Mouse (Mus musculus) hindbrain, embryonic 12.5 days (tissue): ENCODE measurements around the gene Dvl1. TPM values are rescaled to one million over a fixed set of nuclear protein-coding genes. Genes with fewer than 3 reads are reported as not detected.

ENCODE experiments used
- ATAC-seq: fragments of 200-750 bp; cut with Nextera tagmentation; 2 replicates; pipeline ENCODE4 v1.8.0; 2017; ENCODE audit warnings: moderate TSS enrichment; ENCODE audit not compliant: low FRiP score
- H3K27ac ChIP-seq: fragments of 300-500 bp; sonication (generic); 2 replicates; pipeline ENCODE4 v1.5.1; 2016; ENCODE audit warnings: mild to moderate bottlenecking
- H3K27me3 ChIP-seq: fragments of 300-500 bp; sonication (generic); 2 replicates; pipeline ENCODE4 v1.6.1; 2016; ENCODE audit warnings: mild to moderate bottlenecking
- H3K36me3 ChIP-seq: fragments of 300-500 bp; sonication (generic); 2 replicates; pipeline ENCODE4 v1.6.1; 2016; ENCODE audit warnings: mild to moderate bottlenecking
- H3K4me1 ChIP-seq: fragments of 300-500 bp; sonication (generic); 2 replicates; pipeline ENCODE4 v1.6.1; 2016
- H3K4me2 ChIP-seq: fragments of 300-500 bp; sonication (generic); replicated peaks from 2 replicates; pipeline ENCODE4 v1.6.1; 2016; ENCODE audit warnings: mild to moderate bottlenecking
- H3K4me3 ChIP-seq: fragments of 300-500 bp; sonication (generic); 2 replicates; pipeline ENCODE4 v1.5.1; 2016; ENCODE audit warnings: mild to moderate bottlenecking
- H3K9ac ChIP-seq: fragments of 300-500 bp; sonication (generic); 2 replicates; pipeline ENCODE4 v1.6.1; 2016; ENCODE audit warnings: mild to moderate bottlenecking, moderate library complexity
- H3K9me3 ChIP-seq: fragments of 300-500 bp; sonication (generic); replicated peaks from 2 replicates; pipeline ENCODE4 v1.6.1; 2016; ENCODE audit warnings: mild to moderate bottlenecking
- WGBS: fragments of 180-500 bp; shearing (Covaris S2); methylation state at CpG from one replicate; pipeline ENCODE4 v1.1.7; 2016; 5-methylcytosine and 5-hydroxymethylcytosine counted together
- polyA plus RNA-seq: library from polyadenylated mRNA; unstranded; fragments of >200 nt; fragmentation: Nextera tagmentation; extraction: Ambion mirVana; gene quantifications from 2 replicates; pipeline ENCODE4 v1.2.1, GENCODE M21; 2016

Dvl1 gene
- polyA plus RNA-seq, 1 experiment from 2014 or later: 20.0 TPM

DNA sequence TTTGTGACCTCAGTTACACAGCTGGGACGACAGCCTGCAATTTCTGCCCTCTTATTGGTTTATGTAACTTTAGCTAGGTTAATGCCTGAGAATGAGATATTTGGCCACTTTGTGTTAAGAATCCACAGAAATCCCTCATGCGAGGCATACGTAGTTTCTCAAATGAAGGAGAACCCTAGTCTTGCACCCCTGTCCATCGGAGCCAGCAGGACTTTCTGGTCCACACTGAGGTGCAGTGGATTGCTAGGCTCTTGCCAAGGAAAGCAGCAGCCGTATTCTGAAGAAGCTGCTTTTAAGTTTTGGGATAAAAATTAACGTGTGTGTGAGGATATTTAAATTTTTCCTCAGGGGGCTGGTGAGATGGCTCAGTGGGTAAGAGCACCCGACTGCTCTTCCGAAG, 16.6 kb upstream of the Dvl1 start:
- H3K9ac ChIP-seq: no peak overlapping the region
- peak overlapping the region; percentile 95 for H3K4me2 ChIP-seq
- H3K4me3 ChIP-seq: peak overlapping the region; percentile 87; the same call in 1 of the 2 replicates
- WGBS: 57% methylated on average over 8 of the region's 8 CpGs
- ATAC-seq: no peak
- H3K4me1 ChIP-seq: peaks cover 21% of the 10 kb centered on the region
- H3K36me3 ChIP-seq: peaks cover 20% of the 10 kb centered on the region
- H3K27me3 ChIP-seq: no peaks in the 10 kb centered on the region
- no peaks in the 10 kb centered on the region for H3K9me3 ChIP-seq
- peak overlapping the region; percentile 62 for H3K27ac ChIP-seq

- H3K4me3 ChIP-seq: peak within 1 kb of the TSS; percentile 87
- peak within 1 kb of the TSS; percentile 91 for H3K27ac ChIP-seq
- H3K9ac ChIP-seq: peak within 1 kb of the TSS; percentile 90
- no peaks in the 10 kb centered on the region for H3K9me3 ChIP-seq
- peaks cover 21% of the 10 kb centered on the region for H3K4me1 ChIP-seq
- H3K27me3 ChIP-seq: no peaks in the 10 kb centered on the region
- peaks cover 19% of the 10 kb centered on the region for H3K36me3 ChIP-seq
- peak; percentile 92 for ATAC-seq
- peak within 1 kb of the TSS; percentile 95 for H3K4me2 ChIP-seq
- WGBS: under 1% methylated on average over 49 of the region's 49 CpGs
These were observed 15.9 kb upstream of the Dvl1 start, which contains the start of gene Aurkaip1 for GRCm38 (mm10) chr4:155831205-155831766. Gene Aurkaip1 (plus strand): TSS chr4:155831272.

DNA sequence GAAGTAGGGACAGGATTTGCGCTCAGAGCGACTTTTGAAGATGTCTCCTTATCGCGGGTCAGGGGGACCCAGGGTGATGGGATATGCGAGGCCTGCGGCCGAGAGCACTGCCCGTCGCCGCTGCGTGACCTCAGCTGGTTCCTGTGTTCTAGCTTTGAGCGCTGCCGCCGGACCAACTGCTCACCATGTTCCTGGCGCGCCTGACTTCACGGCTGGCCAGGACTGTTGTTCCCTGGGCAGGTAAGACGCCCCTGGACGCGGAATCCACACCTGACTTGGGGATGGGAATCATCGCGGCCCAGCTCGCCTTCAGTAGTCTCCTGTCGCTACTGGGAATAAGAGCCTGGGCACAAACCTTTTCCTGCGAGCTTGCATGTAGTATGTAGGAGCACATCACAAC, 15.4 kb upstream of the Dvl1 start:
- Histone ChIP-seq H3K4me2 (peak overlapping the region; percentile 95), H3K9ac (peak overlapping the region; percentile 90), H3K4me3 (peak overlapping the region; percentile 87), H3K36me3 (peaks cover 14% of the 10 kb centered on the region), H3K27me3 (no peaks in the 10 kb centered on the region), H3K9me3 (no peaks in the 10 kb centered on the region), H3K27ac (peak overlapping the region; percentile 91), H3K4me1 (peaks cover 21% of the 10 kb centered on the region)
- under 1% methylated on average over 25 of the region's 25 CpGs for WGBS
- ATAC-seq: no peak; the same call in 1 of the 2 replicates

- Histone ChIP-seq H3K27ac (0 out of 2 replicates have a peak overlapping the region, but pooled peaks have one; percentile 91), H3K4me2 (peak overlapping the region; percentile 95), H3K36me3 (peaks cover 11% of the 10 kb centered on the region), H3K27me3 (no peaks in the 10 kb centered on the region), H3K4me1 (peaks cover 21% of the 10 kb centered on the region), H3K4me3 (peak overlapping the region; percentile 87), H3K9me3 (no peaks in the 10 kb centered on the region), H3K9ac (peak overlapping the region; percentile 90)
- no peak for ATAC-seq
- WGBS: 57% methylated on average over 10 of the region's 10 CpGs
These were observed 14.9 kb upstream of the Dvl1 start for GRCm38 (mm10) chr4:155832321-155832720.

DNA sequence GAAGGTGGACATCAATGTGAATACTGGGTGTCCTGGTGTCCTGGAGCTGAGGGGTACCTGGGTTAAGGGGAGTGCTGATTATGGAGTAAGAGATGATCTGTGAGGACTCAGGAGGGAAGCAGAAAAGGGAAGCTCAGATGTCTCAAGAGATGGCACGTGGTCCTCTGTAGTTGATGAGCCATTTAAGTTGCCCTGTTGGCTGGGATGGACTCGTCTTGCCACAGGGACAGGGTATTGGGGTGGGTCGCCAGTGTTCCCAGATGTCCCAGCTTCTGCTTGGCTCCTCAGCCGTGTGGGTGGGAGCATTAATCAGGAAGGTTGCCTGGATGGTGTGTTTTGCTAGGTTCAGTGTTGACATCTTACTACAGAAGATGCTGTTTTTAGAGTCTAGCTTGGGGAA, 14.0 kb upstream of the Dvl1 start:
- Histone ChIP-seq H3K27ac (no peak overlapping the region), H3K27me3 (no peaks in the 10 kb centered on the region), H3K4me1 (peaks cover 21% of the 10 kb centered on the region), H3K4me3 (no peak overlapping the region), H3K9ac (no peak overlapping the region), H3K4me2 (no peak overlapping the region), H3K36me3 (peaks cover 6% of the 10 kb centered on the region; the same call in 1 of the 2 replicates), H3K9me3 (no peaks in the 10 kb centered on the region)
- no peak for ATAC-seq
- WGBS: 86% methylated on average over 4 of the region's 4 CpGs

GRCm38 (mm10) chr4:155833836-155834235, 13.4 kb upstream of the Dvl1 start:
- H3K27ac ChIP-seq: peak overlapping the region; percentile 60; the same call in 1 of the 2 replicates
- peaks cover 22% of the 10 kb centered on the region for H3K4me1 ChIP-seq
- WGBS: 36% methylated on average over 2 of the region's 2 CpGs
- no peak overlapping the region for H3K4me2 ChIP-seq
- peaks cover 6% of the 10 kb centered on the region; the same call in 1 of the 2 replicates for H3K36me3 ChIP-seq
- no peak overlapping the region for H3K9ac ChIP-seq
- H3K9me3 ChIP-seq: no peaks in the 10 kb centered on the region
- no peak overlapping the region; the same call in 1 of the 2 replicates for H3K4me3 ChIP-seq
- ATAC-seq: peak; percentile 11; the same call in 1 of the 2 replicates
- H3K27me3 ChIP-seq: no peaks in the 10 kb centered on the region

- WGBS: 79% methylated on average over 11 of the region's 11 CpGs
- Histone ChIP-seq H3K9me3 (no peaks in the 10 kb centered on the region), H3K4me1 (peaks cover 39% of the 10 kb centered on the region), H3K4me3 (no peak overlapping the region), H3K36me3 (peaks cover 8% of the 10 kb centered on the region), H3K27me3 (peaks cover 17% of the 10 kb centered on the region), H3K9ac (no peak overlapping the region), H3K27ac (no peak overlapping the region), H3K4me2 (no peak overlapping the region)
- no peak for ATAC-seq
These were observed 9.7 kb upstream of the Dvl1 start for GRCm38 (mm10) chr4:155837404-155838010.

GRCm38 (mm10) chr4:155838187-155839153, 8.7 kb upstream of the Dvl1 start:
- 63% methylated on average over 8 of the region's 8 CpGs for WGBS
- no peak overlapping the region for H3K4me3 ChIP-seq

DNA sequence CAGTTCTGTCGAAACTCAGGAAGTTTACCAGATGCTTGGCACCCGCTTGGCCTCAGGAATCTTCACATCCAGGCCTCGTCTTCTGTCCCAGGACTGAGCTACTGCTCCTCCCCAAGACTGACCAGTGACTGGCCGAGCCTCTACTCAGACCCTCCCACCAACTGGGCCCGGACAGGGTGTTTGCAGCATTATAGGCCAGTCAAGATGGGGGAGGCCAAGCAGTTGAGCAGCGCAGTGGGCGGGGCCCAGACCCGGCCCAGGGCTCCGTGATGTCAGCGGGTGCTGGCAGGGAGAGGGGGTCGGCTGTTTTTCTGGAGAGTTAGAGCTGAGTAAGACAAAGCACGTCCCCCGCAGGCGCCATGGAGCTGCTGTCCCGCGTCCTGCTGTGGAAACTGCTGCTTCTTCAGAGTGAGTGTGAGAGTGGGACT, 7.7 kb upstream of the Dvl1 start, which contains the start of gene Mxra8:
Gene Mxra8, plus strand, starts transcription at position 198 of the 428 bp plus-strand sequence.
- ATAC-seq: peak; percentile 67
- Histone ChIP-seq H3K27me3 (peaks cover 17% of the 10 kb centered on the region), H3K4me2 (peak within 1 kb of the TSS; percentile 70), H3K9me3 (no peaks in the 10 kb centered on the region), H3K4me1 (peaks cover 28% of the 10 kb centered on the region), H3K4me3 (peak within 1 kb of the TSS; percentile 36), H3K9ac (peak within 1 kb of the TSS; percentile 62), H3K36me3 (peaks cover 5% of the 10 kb centered on the region; the same call in 1 of the 2 replicates), H3K27ac (peak within 1 kb of the TSS; percentile 55; the same call in 1 of the 2 replicates)
- 2% methylated on average over 16 of the region's 16 CpGs for WGBS

More at GRCm38 (mm10) chr4:155838187-155839153, 8.7 kb upstream of the Dvl1 start:
- Histone ChIP-seq H3K27ac (0 out of 2 replicates have a peak overlapping the region, but pooled peaks have one; percentile 55), H3K9me3 (no peaks in the 10 kb centered on the region), H3K4me1 (peaks cover 33% of the 10 kb centered on the region), H3K9ac (no peak overlapping the region), H3K4me2 (no peak overlapping the region), H3K27me3 (peaks cover 17% of the 10 kb centered on the region), H3K36me3 (peaks cover 5% of the 10 kb centered on the region; the same call in 1 of the 2 replicates)
- ATAC-seq: no peak

DNA sequence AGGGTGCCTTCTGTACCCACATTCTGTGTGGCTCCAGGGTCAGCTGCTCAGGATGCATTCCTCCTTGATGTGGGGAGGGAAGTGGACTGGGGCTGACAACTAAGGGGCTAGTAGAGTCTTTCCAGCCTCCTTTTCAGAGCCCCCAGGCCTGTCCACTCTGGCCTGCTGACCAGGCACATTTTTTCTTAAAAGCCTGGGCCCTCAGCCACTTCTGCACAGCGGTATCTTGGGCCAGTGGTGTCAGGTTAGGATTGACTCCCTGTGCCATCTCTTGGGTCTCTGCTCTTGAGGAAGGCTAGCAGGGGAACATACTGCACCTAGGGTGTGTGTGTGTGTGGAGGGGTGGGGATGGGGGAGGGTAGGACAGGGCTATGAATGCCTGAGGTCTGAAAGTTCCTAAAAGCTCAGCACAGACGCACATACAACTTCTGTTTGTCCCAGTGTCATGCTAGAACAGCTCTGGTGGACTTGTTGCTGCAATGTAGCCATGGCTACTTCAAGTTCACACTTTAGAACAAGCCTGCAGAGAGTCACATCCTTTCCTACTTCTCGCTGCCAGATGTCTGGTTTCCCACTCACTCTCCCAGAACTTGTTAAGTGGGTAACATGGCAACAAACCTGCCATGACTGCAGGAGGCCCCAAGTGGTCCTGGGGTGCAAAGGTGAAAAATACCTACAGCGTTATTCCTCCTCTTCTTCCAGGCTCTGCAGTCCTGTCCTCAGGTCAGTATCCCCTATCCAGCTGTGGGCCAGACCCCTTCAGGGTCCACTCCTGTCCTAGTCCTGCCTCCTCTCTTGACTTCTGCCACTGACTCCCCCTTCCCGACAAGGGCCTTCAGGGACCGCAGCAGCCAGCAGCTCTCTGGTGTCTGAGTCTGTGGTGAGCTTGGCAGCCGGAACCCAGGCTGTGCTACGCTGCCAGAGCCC, 6.9 kb upstream of the Dvl1 start:
- H3K27ac ChIP-seq: no peak overlapping the region
- peaks cover 28% of the 10 kb centered on the region for H3K4me1 ChIP-seq
- peaks cover 17% of the 10 kb centered on the region for H3K27me3 ChIP-seq
- peak overlapping the region; percentile 36 for H3K4me3 ChIP-seq
- H3K36me3 ChIP-seq: peaks cover 5% of the 10 kb centered on the region; the same call in 1 of the 2 replicates
- H3K4me2 ChIP-seq: peak overlapping the region; percentile 70
- ATAC-seq: 0 out of 2 replicates have a peak, but pooled peaks have one; percentile 19
- H3K9me3 ChIP-seq: no peaks in the 10 kb centered on the region
- 9% methylated on average over 8 of the region's 8 CpGs for WGBS
- peak overlapping the region; percentile 62 for H3K9ac ChIP-seq

GRCm38 (mm10) chr4:155841003-155841454, 6.2 kb upstream of the Dvl1 start:
- under 1% methylated on average over 32 of the region's 32 CpGs for WGBS
- peak; percentile 46 for ATAC-seq
- H3K4me3 ChIP-seq: peak overlapping the region; percentile 36
- peaks cover 28% of the 10 kb centered on the region for H3K4me1 ChIP-seq
- H3K9me3 ChIP-seq: no peaks in the 10 kb centered on the region
- H3K36me3 ChIP-seq: peaks cover 5% of the 10 kb centered on the region; the same call in 1 of the 2 replicates
- H3K27ac ChIP-seq: no peak overlapping the region
- peaks cover 17% of the 10 kb centered on the region for H3K27me3 ChIP-seq
- peak overlapping the region; percentile 70 for H3K4me2 ChIP-seq
- peak overlapping the region; percentile 62 for H3K9ac ChIP-seq
